Mouse (Mus musculus): ENCODE data around the gene Ccdc190. TPM values are rescaled to one million over a fixed set of nuclear protein-coding genes. Genes with fewer than 3 reads are reported as not detected.
A peak's percentile ranks its signal among the peaks of the same experiment; 100 is the strongest.

Gene Ccdc190
- total and polyA plus RNA-seq, 3 experiments = not detected

DNA sequence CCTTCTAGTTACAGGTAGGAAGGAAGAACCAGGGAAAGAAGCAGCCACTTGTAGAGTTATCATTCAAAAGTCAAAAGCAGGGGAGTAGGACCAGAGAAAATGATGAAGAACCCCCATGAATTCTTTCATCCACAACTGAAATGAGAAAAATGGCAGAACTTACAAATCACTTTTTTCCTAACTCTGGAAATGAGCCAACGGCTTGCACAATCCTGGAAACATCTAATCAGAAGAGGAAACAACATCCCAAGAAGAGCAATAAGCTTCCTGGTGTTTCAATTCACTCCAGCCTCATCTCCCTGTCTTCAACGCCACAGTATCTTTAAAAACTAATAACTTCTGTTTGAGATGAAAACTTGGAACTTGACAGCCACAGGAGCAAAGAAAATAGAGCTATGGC is 39.2 kb upstream of the Ccdc190 start:
- in situ Hi-C loops (cut with MboI; ENCODE audit: low pct_ligation_motif_present, low pct_unique_long_range_greater_than_20kb, low sequenced_read_pairs) = no loop called here

GRCm38 (mm10) chr1:169893976-169894375 is 34.5 kb upstream of the Ccdc190 start:
- Histone ChIP-seq H3K4me2 (ENCODE audit: insufficient read depth, low read depth, poor library complexity, severe bottlenecking) (no peak overlapping the region), H3K36me3 (replicated peaks in 1 of 2; ENCODE audit: control insufficient read depth in 1 of 2, insufficient read depth in 1 of 2, low read length in 1 of 2) (no peaks in the 10 kb centered on the region), H3K9me3 (replicated peaks; ENCODE audit: low read length) (peaks cover 3% of the 10 kb centered on the region), H3K4me1 (ENCODE audit: control insufficient read depth in 1 of 2, insufficient read depth in 2 of 2) (0 out of 4 replicates have a peak, but pooled peaks cover 3 to 4% of the 10 kb centered on the region in 2 experiments), H3K79me2 (replicated peaks; ENCODE audit: control insufficient read depth, extremely low read depth, insufficient read depth, poor library complexity, severe bottlenecking) (no peaks in the 10 kb centered on the region), H3K9ac (ENCODE audit: insufficient read depth, low read depth) (no peak overlapping the region), H3K4me3 (replicated peaks in 1 of 3; ENCODE audit: low read depth in 2 of 3, low read length in 2 of 3, poor library complexity in 1 of 3) (no peak overlapping the region), H3K27ac (ENCODE audit: insufficient read depth, low read depth) (no peak overlapping the region), H3K27me3 (replicated peaks) (peaks cover 18% of the 10 kb centered on the region)
- in situ Hi-C loops (cut with MboI; ENCODE audit: low pct_ligation_motif_present, low pct_unique_long_range_greater_than_20kb, low sequenced_read_pairs) = no loop called here
- peak; percentile 70 for DNase-seq (ENCODE audit: extremely low read depth)
- dilution Hi-C loops (cut with MboI; ENCODE audit: extremely low pct_ligation_motif_present, extremely low pct_unique_long_range_greater_than_20kb, low sequenced_read_pairs) = no loop called here
- no peak for TF ChIP-seq HCFC1 (IDR thresholded peaks at IDR 0.05; ENCODE audit: low read depth, low read length)
- TF ChIP-seq JUN (IDR thresholded peaks at IDR 0.05; ENCODE audit: insufficient read depth, low read depth, low read length) = no peak
- no peak for TF ChIP-seq MAX (IDR thresholded peaks at IDR 0.05; ENCODE audit: low read length)
- no peak for TF ChIP-seq ZMIZ1 (IDR thresholded peaks at IDR 0.05; ENCODE audit: low read depth, low read length)
- TF ChIP-seq IRF4 (IDR thresholded peaks at IDR 0.05; ENCODE audit: low read depth, low read length) = no peak
- TF ChIP-seq MYC (IDR thresholded peaks at IDR 0.05; ENCODE audit: low read depth, low read length) = no peak
- no peak for TF ChIP-seq SMC3 (IDR thresholded peaks at IDR 0.05; ENCODE audit: low read depth, low read length)
- no peak for TF ChIP-seq MAZ (IDR thresholded peaks at IDR 0.05; ENCODE audit: low read depth, low read length)
- no peak for TF ChIP-seq ZNF384 (IDR thresholded peaks at IDR 0.05; ENCODE audit: low read depth, low read length)
- no peak for TF ChIP-seq GABPA (IDR thresholded peaks at IDR 0.05; ENCODE audit: insufficient replicate concordance, low read depth, low read length)

More for the DNA sequence above, 39.2 kb upstream of the Ccdc190 start:
- Histone ChIP-seq H3K9me3 (replicated peaks; ENCODE audit: low read length) (peaks cover 3% of the 10 kb centered on the region), H3K9ac (ENCODE audit: insufficient read depth, low read depth) (no peak overlapping the region), H3K4me2 (ENCODE audit: insufficient read depth, low read depth, poor library complexity, severe bottlenecking) (no peak overlapping the region), H3K79me2 (replicated peaks; ENCODE audit: control insufficient read depth, extremely low read depth, insufficient read depth, poor library complexity, severe bottlenecking) (no peaks in the 10 kb centered on the region), H3K27me3 (replicated peaks) (peaks cover 4% of the 10 kb centered on the region), H3K36me3 (replicated peaks in 1 of 2; ENCODE audit: control insufficient read depth in 1 of 2, insufficient read depth in 1 of 2, low read length in 1 of 2) (no peaks in the 10 kb centered on the region), H3K4me1 (ENCODE audit: control insufficient read depth in 1 of 2, insufficient read depth in 2 of 2) (peaks cover 4 to 6% of the 10 kb centered on the region in 2 experiments; a peak in 1 of 4 replicates), H3K4me3 (replicated peaks in 1 of 3; ENCODE audit: low read depth in 2 of 3, low read length in 2 of 3, poor library complexity in 1 of 3) (no peak overlapping the region), H3K27ac (ENCODE audit: insufficient read depth, low read depth) (no peak overlapping the region)
- no peak for DNase-seq (ENCODE audit: extremely low read depth)
- dilution Hi-C loops (cut with MboI; ENCODE audit: extremely low pct_ligation_motif_present, extremely low pct_unique_long_range_greater_than_20kb, low sequenced_read_pairs) = no loop called here
- TF ChIP-seq E2F4 (IDR thresholded peaks at IDR 0.05; ENCODE audit: insufficient replicate concordance, low read depth, low read length) (no peak), CTCF (conservative IDR thresholded peaks at IDR 0.05 in 1 of 2, IDR thresholded peaks at IDR 0.05 in 1 of 2; ENCODE audit: low read depth in 2 of 2, low read length in 2 of 2) (no peak)

GRCm38 (mm10) chr1:169895686-169896085 is 32.8 kb upstream of the Ccdc190 start:
- dilution Hi-C loops (cut with MboI; ENCODE audit: extremely low pct_ligation_motif_present, extremely low pct_unique_long_range_greater_than_20kb, low sequenced_read_pairs) (no loop called here), in situ Hi-C loops (cut with MboI; ENCODE audit: low pct_ligation_motif_present, low pct_unique_long_range_greater_than_20kb, low sequenced_read_pairs) (no loop called here)
- 0 out of 4 replicates have a peak, but pooled peaks cover 3 to 4% of the 10 kb centered on the region in 2 experiments for H3K4me1 ChIP-seq (ENCODE audit: control insufficient read depth in 1 of 2, insufficient read depth in 2 of 2)
- H3K9me3 ChIP-seq (replicated peaks; ENCODE audit: low read length) = no peaks in the 10 kb centered on the region
- no peak for DNase-seq (ENCODE audit: extremely low read depth)
- H3K27me3 ChIP-seq (replicated peaks) = peaks cover 24% of the 10 kb centered on the region
- H3K27ac ChIP-seq (ENCODE audit: insufficient read depth, low read depth) = no peak overlapping the region
- TF ChIP-seq PAX5 (IDR thresholded peaks at IDR 0.05; ENCODE audit: low read length) (no peak), EP300 (IDR thresholded peaks at IDR 0.05; ENCODE audit: low read length) (no peak), MEF2A (IDR thresholded peaks at IDR 0.05; ENCODE audit: borderline replicate concordance, low read depth, low read length) (no peak), GABPA (IDR thresholded peaks at IDR 0.05; ENCODE audit: insufficient replicate concordance, low read depth, low read length) (no peak), SIN3A (IDR thresholded peaks at IDR 0.05; ENCODE audit: low read length) (no peak), IRF4 (IDR thresholded peaks at IDR 0.05; ENCODE audit: low read depth, low read length) (no peak), ZC3H11A (IDR thresholded peaks at IDR 0.05; ENCODE audit: low read depth, low read length) (no peak), RAD21 (IDR thresholded peaks at IDR 0.05; ENCODE audit: low read depth, low read length) (no peak), ZMIZ1 (IDR thresholded peaks at IDR 0.05; ENCODE audit: low read depth, low read length) (no peak), ELF1 (IDR thresholded peaks at IDR 0.05; ENCODE audit: low read depth, low read length) (no peak), POLR2A (IDR thresholded peaks at IDR 0.05; ENCODE audit: low read depth, low read length) (no peak), ZKSCAN1 (IDR thresholded peaks at IDR 0.05; ENCODE audit: borderline replicate concordance, low read depth, low read length) (no peak), HCFC1 (IDR thresholded peaks at IDR 0.05; ENCODE audit: low read depth, low read length) (no peak), NELFE (IDR thresholded peaks at IDR 0.05; ENCODE audit: low read depth, low read length) (no peak), MAZ (IDR thresholded peaks at IDR 0.05; ENCODE audit: low read depth, low read length) (no peak), BHLHE40 (IDR thresholded peaks at IDR 0.05; ENCODE audit: low read depth, low read length) (no peak), TBP (conservative IDR thresholded peaks at IDR 0.05; ENCODE audit: low read depth, low read length) (no peak)
- no peak overlapping the region for H3K9ac ChIP-seq (ENCODE audit: insufficient read depth, low read depth)
- H3K36me3 ChIP-seq (replicated peaks in 1 of 2; ENCODE audit: control insufficient read depth in 1 of 2, insufficient read depth in 1 of 2, low read length in 1 of 2) = no peaks in the 10 kb centered on the region
- H3K4me2 ChIP-seq (ENCODE audit: insufficient read depth, low read depth, poor library complexity, severe bottlenecking) = no peak overlapping the region
- H3K4me3 ChIP-seq (replicated peaks in 1 of 3; ENCODE audit: low read depth in 2 of 3, low read length in 2 of 3, poor library complexity in 1 of 3) = no peak overlapping the region
- no peaks in the 10 kb centered on the region for H3K79me2 ChIP-seq (replicated peaks; ENCODE audit: control insufficient read depth, extremely low read depth, insufficient read depth, poor library complexity, severe bottlenecking)

All from CH12.LX (cell line).